Mouse (Mus musculus) forebrain, embryonic 11.5 days (tissue): ENCODE measurements around the gene Bbox1. TPM values are rescaled to one million over a fixed set of nuclear protein-coding genes. Genes with fewer than 3 reads are reported as not detected.

ENCODE experiments used
- polyA plus RNA-seq: library from polyadenylated mRNA; unstranded; fragments of >200 nt; fragmentation: Nextera tagmentation; extraction: Ambion mirVana; gene quantifications from 2 replicates; pipeline ENCODE4 v1.2.1, GENCODE M21; 2014

The Bbox1 gene
- polyA plus RNA-seq, 1 experiment from 2014 or later: not detected

Other genes starting within 250 kb of the Bbox1 start
- gene Fibin, start 48.6 kb upstream of the Bbox1 start, polyA plus RNA-seq: 3.9 and 5.3 TPM in 2 replicates